Mouse (Mus musculus) heart, adult 2 months (tissue): ENCODE results near the gene Tarbp2. TPM values are rescaled to one million over a fixed set of nuclear protein-coding genes. Genes with fewer than 3 reads are reported as not detected.

ENCODE experiments used
- DNase-seq, 2 experiments: peaks; one replicate each; pipeline ENCODE4 v3.0.0; 2021
- H3K27ac ChIP-seq: fragments of 200-600 bp; 2 replicates; pipeline ENCODE4 v1.8.1; 2022
- H3K27me3 ChIP-seq: fragments of 200-500 bp; 2 replicates; pipeline ENCODE4 v1.6.1; 2012; ENCODE audit warnings: mild to moderate bottlenecking, low read length, inconsistent platforms, mixed read lengths; ENCODE audit not compliant: control insufficient read depth, insufficient read depth
- H3K36me3 ChIP-seq: fragments of 200-500 bp; 2 replicates; pipeline ENCODE4 v1.6.1; 2012; ENCODE audit warnings: low read length, inconsistent platforms; ENCODE audit not compliant: control insufficient read depth, insufficient read depth
- H3K4me1 ChIP-seq: fragments of 200-500 bp; 2 replicates; pipeline ENCODE4 v1.6.1; 2011; ENCODE audit warnings: low read length; ENCODE audit not compliant: control insufficient read depth, insufficient read depth
- H3K4me3 ChIP-seq: fragments of 200-600 bp; 2 replicates; pipeline ENCODE4 v1.8.1; 2022
- H3K79me2 ChIP-seq: fragments of 200-500 bp; replicated peaks from 2 replicates; pipeline ENCODE4 v1.6.1; 2012; ENCODE audit warnings: mild to moderate bottlenecking, inconsistent platforms, low read length, moderate library complexity, mixed read lengths; ENCODE audit not compliant: control insufficient read depth, insufficient read depth
- H3K9ac ChIP-seq: fragments of 200-500 bp; 2 replicates; pipeline ENCODE4 v1.6.1; 2012; ENCODE audit warnings: low read depth, mild to moderate bottlenecking, control low read depth, inconsistent platforms, low read length, mixed read lengths
- CTCF ChIP-seq: fragments of 200-600 bp; IDR thresholded peaks from 2 replicates; pipeline ENCODE4 v1.8.1; 2022; ENCODE audit warnings: antibody characterized with exemption, mild to moderate bottlenecking, moderate library complexity
- EP300 ChIP-seq: fragments of 200-500 bp; IDR thresholded peaks from 2 replicates; pipeline ENCODE4 v1.6.1; 2011; ENCODE audit warnings: low read depth, low read length, control low read depth; ENCODE audit not compliant: insufficient read depth
- POLR2A ChIP-seq: fragments of 200-500 bp; IDR thresholded peaks from 2 replicates; pipeline ENCODE4 v1.6.1; 2011; ENCODE audit warnings: mild to moderate bottlenecking, low read depth, low read length, control low read depth; ENCODE audit not compliant: insufficient read depth
- WGBS: fragments of 180-500 bp; shearing (Covaris S2); methylation state at CpG from one replicate; pipeline ENCODE4 v1.1.7; 2018; 5-methylcytosine and 5-hydroxymethylcytosine counted together
- intact Hi-C: fragments of 180-260 bp; cut with DNase I; formaldehyde crosslinking; loops from one replicate; pipeline ENCODE4 v1.15.1; 2025
- polyA plus RNA-seq: library from polyadenylated mRNA; depleted of rRNA; stranded (reverse); fragments of >200 nt; gene quantifications from 2 replicates; pipeline ENCODE4 v1.2.3, GENCODE M21; 2012
- total RNA-seq, 2 experiments: library from RNA; stranded (reverse); gene quantifications; 2 replicates each; pipeline ENCODE4 v1.2.3; 2021

Gene Tarbp2
- total and polyA plus RNA-seq, 3 experiments, result 37.4 to 79.2 (median 43.6) TPM

- intact Hi-C loops, result no loop called here
- WGBS, result 86% methylated on average over 3 of the region's 3 CpGs
These were observed 19.7 kb upstream of the Tarbp2 start for GRCm38 (mm10) chr15:102498322-102498721.

GRCm38 (mm10) chr15:102499370-102499769 lies 18.6 kb upstream of the Tarbp2 start:
- Histone ChIP-seq H3K4me1 (no peaks in the 10 kb centered on the region), H3K9ac (no peak overlapping the region), H3K36me3 (peaks cover 17% of the 10 kb centered on the region), H3K27me3 (no peaks in the 10 kb centered on the region), H3K4me3 (no peak overlapping the region), H3K27ac (no peak overlapping the region), H3K79me2 (no peaks in the 10 kb centered on the region)
- TF ChIP-seq CTCF (no peak), POLR2A (no peak)
- no peak for DNase-seq
- 60% methylated on average over 3 of the region's 3 CpGs for WGBS
- intact Hi-C loops, result no loop called here

More at GRCm38 (mm10) chr15:102498322-102498721, 19.7 kb upstream of the Tarbp2 start:
- Histone ChIP-seq H3K27me3 (no peaks in the 10 kb centered on the region), H3K27ac (no peak overlapping the region), H3K36me3 (peaks cover 20% of the 10 kb centered on the region), H3K79me2 (peaks cover 1% of the 10 kb centered on the region; the same call in 1 of the 2 replicates), H3K9ac (no peak overlapping the region), H3K4me3 (no peak overlapping the region), H3K4me1 (no peaks in the 10 kb centered on the region)
- TF ChIP-seq POLR2A (no peak), CTCF (no peak), EP300 (no peak)
- DNase-seq, result no peak

- Histone ChIP-seq H3K4me1 (no peaks in the 10 kb centered on the region), H3K79me2 (no peaks in the 10 kb centered on the region), H3K36me3 (peaks cover 14% of the 10 kb centered on the region), H3K27me3 (no peaks in the 10 kb centered on the region), H3K4me3 (no peak overlapping the region), H3K27ac (no peak overlapping the region), H3K9ac (no peak overlapping the region)
- TF ChIP-seq POLR2A (no peak), CTCF (no peak), EP300 (no peak)
- intact Hi-C loops, result no loop called here
- WGBS, result 86% methylated on average over 6 of the region's 6 CpGs
- DNase-seq, result no peak
These were observed 18.1 kb upstream of the Tarbp2 start for GRCm38 (mm10) chr15:102499851-102500250.

GRCm38 (mm10) chr15:102500479-102500878 lies 17.5 kb upstream of the Tarbp2 start:
- no peak overlapping the region for H3K4me3 ChIP-seq
- intact Hi-C loops, result no loop called here
- no peak for DNase-seq
- 77% methylated on average over 5 of the region's 5 CpGs for WGBS
- TF ChIP-seq POLR2A (no peak), CTCF (no peak), EP300 (no peak)
- no peak overlapping the region for H3K9ac ChIP-seq
- H3K36me3 ChIP-seq, result peaks cover 12% of the 10 kb centered on the region
- no peaks in the 10 kb centered on the region; the same call in 1 of the 2 replicates for H3K4me1 ChIP-seq
- H3K27me3 ChIP-seq, result no peaks in the 10 kb centered on the region
- H3K79me2 ChIP-seq, result no peaks in the 10 kb centered on the region
- no peak overlapping the region for H3K27ac ChIP-seq

GRCm38 (mm10) chr15:102501084-102501814 lies 16.7 kb upstream of the Tarbp2 start:
- TF ChIP-seq POLR2A (no peak), CTCF (no peak), EP300 (no peak)
- Histone ChIP-seq H3K9ac (no peak overlapping the region), H3K4me3 (no peak overlapping the region), H3K27ac (no peak overlapping the region), H3K27me3 (no peaks in the 10 kb centered on the region), H3K79me2 (no peaks in the 10 kb centered on the region), H3K36me3 (peaks cover 12% of the 10 kb centered on the region), H3K4me1 (no peaks in the 10 kb centered on the region; the same call in 1 of the 2 replicates)
- WGBS, result 82% methylated on average over 19 of the region's 19 CpGs
- no peak for DNase-seq
- intact Hi-C loops, result no loop called here

GRCm38 (mm10) chr15:102502254-102502840 lies 15.6 kb upstream of the Tarbp2 start:
- no peaks in the 10 kb centered on the region for H3K79me2 ChIP-seq
- H3K4me3 ChIP-seq, result no peak overlapping the region
- H3K9ac ChIP-seq, result no peak overlapping the region
- H3K27ac ChIP-seq, result no peak overlapping the region
- DNase-seq, result no peak
- intact Hi-C loops, result no loop called here
- no peaks in the 10 kb centered on the region for H3K27me3 ChIP-seq
- TF ChIP-seq EP300 (no peak), POLR2A (no peak), CTCF (no peak)
- WGBS, result 82% methylated on average over 9 of the region's 9 CpGs
- no peaks in the 10 kb centered on the region; the same call in 1 of the 2 replicates for H3K4me1 ChIP-seq
- peaks cover 9% of the 10 kb centered on the region for H3K36me3 ChIP-seq
